Mouse (Mus musculus) midbrain, embryonic 16.5 days (tissue): ENCODE data around the gene Gypa. TPM values are rescaled to one million over a fixed set of nuclear protein-coding genes. Genes with fewer than 3 reads are reported as not detected.
A peak's percentile ranks its signal among the peaks of the same experiment; 100 is the strongest.

Experiments used
- ATAC-seq: fragments of 200-750 bp; cut with Nextera tagmentation; 2 replicates; pipeline ENCODE4 v1.8.0; 2017; ENCODE audit warnings: moderate TSS enrichment
- H3K27ac ChIP-seq: fragments of 300-500 bp; sonication (generic); 2 replicates; pipeline ENCODE4 v1.5.1; 2014; ENCODE audit warnings: mild to moderate bottlenecking, low read length, mixed read lengths
- H3K27me3 ChIP-seq: fragments of 300-500 bp; sonication (generic); 2 replicates; pipeline ENCODE4 v1.6.1; 2014; ENCODE audit warnings: low read depth, low read length, mixed read lengths; ENCODE audit not compliant: control insufficient read depth, insufficient read depth
- H3K36me3 ChIP-seq: fragments of 300-500 bp; sonication (generic); 2 replicates; pipeline ENCODE4 v1.6.1; 2014; ENCODE audit warnings: mild to moderate bottlenecking, low read length, moderate library complexity, mixed read lengths; ENCODE audit not compliant: control insufficient read depth, insufficient read depth
- H3K4me1 ChIP-seq: fragments of 300-500 bp; sonication (generic); 2 replicates; pipeline ENCODE4 v1.6.1; 2014; ENCODE audit warnings: mild to moderate bottlenecking, low read length, mixed read lengths; ENCODE audit not compliant: control insufficient read depth, insufficient read depth
- H3K4me2 ChIP-seq: fragments of 300-500 bp; sonication (generic); 2 replicates; pipeline ENCODE4 v1.6.1; 2014; ENCODE audit warnings: mild to moderate bottlenecking, low read length, mixed read lengths
- H3K4me3 ChIP-seq: fragments of 300-500 bp; sonication (generic); 2 replicates; pipeline ENCODE4 v1.5.1; 2014; ENCODE audit warnings: low read depth, mild to moderate bottlenecking, low read length, moderate library complexity, mixed read lengths
- H3K9ac ChIP-seq: fragments of 300-500 bp; sonication (generic); 2 replicates; pipeline ENCODE4 v1.6.1; 2014; ENCODE audit warnings: low read depth, low read length, mixed read lengths
- H3K9me3 ChIP-seq: fragments of 300-500 bp; sonication (generic); replicated peaks from 2 replicates; pipeline ENCODE4 v1.6.1; 2014; ENCODE audit warnings: mild to moderate bottlenecking, low read length, mixed read lengths; ENCODE audit not compliant: control insufficient read depth, poor library complexity, severe bottlenecking
- WGBS: fragments of 180-500 bp; shearing (Covaris S2); extraction: QIAGEN DNeasy Blood & Tissue Kit; methylation state at CpG from one replicate; pipeline ENCODE4 v1.1.7; 2014; 5-methylcytosine and 5-hydroxymethylcytosine counted together
- polyA plus RNA-seq: library from polyadenylated mRNA; unstranded; fragments of >200 nt; fragmentation: Nextera tagmentation; extraction: Ambion mirVana; gene quantifications from 2 replicates; pipeline ENCODE4 v1.2.1, GENCODE M21; 2015

The Gypa gene
- polyA plus RNA-seq, 1 experiment from 2014 or later, result 1.7 TPM

GRCm38 (mm10) chr8:80482822-80483774 lies 10.5 kb upstream of the Gypa start:
- H3K36me3 ChIP-seq, result no peaks in the 10 kb centered on the region
- H3K4me3 ChIP-seq, result peak overlapping the region; percentile 20
- ATAC-seq, result peak; percentile 64; the same call in 1 of the 2 replicates
- no peaks in the 10 kb centered on the region for H3K27me3 ChIP-seq
- no peaks in the 10 kb centered on the region for H3K9me3 ChIP-seq
- H3K27ac ChIP-seq, result no peak overlapping the region
- H3K9ac ChIP-seq, result no peak overlapping the region
- 37% methylated on average over 16 of the region's 16 CpGs for WGBS
- peak overlapping the region; percentile 45 for H3K4me2 ChIP-seq
- H3K4me1 ChIP-seq, result no peaks in the 10 kb centered on the region

- H3K4me2 ChIP-seq, result no peak overlapping the region
- H3K36me3 ChIP-seq, result no peaks in the 10 kb centered on the region
- peaks cover 6% of the 10 kb centered on the region for H3K4me1 ChIP-seq
- H3K9ac ChIP-seq, result no peak overlapping the region
- no peak overlapping the region for H3K27ac ChIP-seq
- 53% methylated on average over 1 of the region's 1 CpGs for WGBS
- no peaks in the 10 kb centered on the region for H3K9me3 ChIP-seq
- no peak for ATAC-seq
- no peak overlapping the region for H3K4me3 ChIP-seq
- H3K27me3 ChIP-seq, result no peaks in the 10 kb centered on the region
These were observed 2.0 kb upstream of the Gypa start for GRCm38 (mm10) chr8:80491562-80491961.

GRCm38 (mm10) chr8:80492987-80493441 lies 567 bp upstream of the Gypa start:
- Histone ChIP-seq H3K9me3 (no peaks in the 10 kb centered on the region), H3K4me2 (peak overlapping the region; percentile 81), H3K27me3 (no peaks in the 10 kb centered on the region), H3K36me3 (no peaks in the 10 kb centered on the region), H3K4me3 (peak overlapping the region; percentile 46), H3K4me1 (peaks cover 6% of the 10 kb centered on the region), H3K27ac (no peak overlapping the region), H3K9ac (peak overlapping the region; percentile 45)
- 1% methylated on average over 16 of the region's 16 CpGs for WGBS
- ATAC-seq, result peak; percentile 92

GRCm38 (mm10) chr8:80494346-80494660 lies 722 bp downstream of the Gypa start:
- Histone ChIP-seq H3K9me3 (no peaks in the 10 kb centered on the region), H3K27ac (no peak overlapping the region), H3K36me3 (no peaks in the 10 kb centered on the region), H3K4me2 (no peak overlapping the region), H3K9ac (no peak overlapping the region), H3K4me3 (no peak overlapping the region), H3K27me3 (no peaks in the 10 kb centered on the region), H3K4me1 (peaks cover 6% of the 10 kb centered on the region)
- ATAC-seq, result no peak
- WGBS, result 89% methylated on average over 2 of the region's 2 CpGs

- WGBS, result 87% methylated on average over 5 of the region's 5 CpGs
- H3K4me1 ChIP-seq, result peaks cover 6% of the 10 kb centered on the region
- ATAC-seq, result peak; percentile 40; the same call in 1 of the 2 replicates
- H3K27ac ChIP-seq, result no peak overlapping the region
- no peak overlapping the region for H3K4me2 ChIP-seq
- H3K9me3 ChIP-seq, result no peaks in the 10 kb centered on the region
- no peaks in the 10 kb centered on the region for H3K36me3 ChIP-seq
- no peak overlapping the region for H3K4me3 ChIP-seq
- no peak overlapping the region for H3K9ac ChIP-seq
- H3K27me3 ChIP-seq, result no peaks in the 10 kb centered on the region
These were observed 1.2 kb downstream of the Gypa start for GRCm38 (mm10) chr8:80494819-80495218.

- no peak for ATAC-seq
- WGBS, result 95% methylated on average over 6 of the region's 6 CpGs
- Histone ChIP-seq H3K27ac (no peak overlapping the region), H3K9me3 (no peaks in the 10 kb centered on the region), H3K27me3 (no peaks in the 10 kb centered on the region), H3K4me3 (no peak overlapping the region), H3K4me1 (peaks cover 6% of the 10 kb centered on the region), H3K4me2 (no peak overlapping the region), H3K9ac (no peak overlapping the region), H3K36me3 (no peaks in the 10 kb centered on the region)
These were observed 1.9 kb downstream of the Gypa start for GRCm38 (mm10) chr8:80495527-80495926.

- WGBS, result 90% methylated on average over 4 of the region's 4 CpGs
- Histone ChIP-seq H3K9me3 (no peaks in the 10 kb centered on the region), H3K4me3 (no peak overlapping the region), H3K9ac (no peak overlapping the region), H3K36me3 (no peaks in the 10 kb centered on the region), H3K4me1 (peaks cover 6% of the 10 kb centered on the region), H3K27ac (no peak overlapping the region), H3K27me3 (no peaks in the 10 kb centered on the region), H3K4me2 (no peak overlapping the region)
- ATAC-seq, result no peak
These were observed 3.7 kb downstream of the Gypa start for GRCm38 (mm10) chr8:80497323-80497722.

- Histone ChIP-seq H3K36me3 (no peaks in the 10 kb centered on the region), H3K27ac (no peak overlapping the region), H3K4me2 (no peak overlapping the region), H3K9ac (no peak overlapping the region), H3K27me3 (no peaks in the 10 kb centered on the region), H3K9me3 (no peaks in the 10 kb centered on the region), H3K4me3 (no peak overlapping the region), H3K4me1 (no peaks in the 10 kb centered on the region)
- 60% methylated on average over 2 of the region's 2 CpGs for WGBS
- no peak for ATAC-seq
These were observed 6.7 kb downstream of the Gypa start for GRCm38 (mm10) chr8:80500244-80500643.

- H3K4me2 ChIP-seq, result no peak overlapping the region
- H3K9ac ChIP-seq, result no peak overlapping the region
- no peak overlapping the region for H3K4me3 ChIP-seq
- WGBS, result 84% methylated on average over 3 of the region's 3 CpGs
- no peaks in the 10 kb centered on the region for H3K36me3 ChIP-seq
- H3K27ac ChIP-seq, result no peak overlapping the region
- no peaks in the 10 kb centered on the region for H3K9me3 ChIP-seq
- no peaks in the 10 kb centered on the region for H3K4me1 ChIP-seq
- no peak for ATAC-seq
- no peaks in the 10 kb centered on the region for H3K27me3 ChIP-seq
These were observed 7.2 kb downstream of the Gypa start for GRCm38 (mm10) chr8:80500773-80501172.
